Mouse (Mus musculus): ENCODE data around the gene Degs2. TPM values are rescaled to one million over a fixed set of nuclear protein-coding genes. Genes with fewer than 3 reads are reported as not detected.

The Degs2 gene
- polyA plus RNA-seq, 1 experiment from 2014 or later = 1.9 TPM

MicroRNAs encoded within 50 kb of the gene (microRNA counts, 519-probe panel; counts per million panel counts)
- microRNA mmu-miR-342-3p = 3,555 counts per million, percentile 84 among the panel's probes with 10 or more counts
- 1,616 counts per million, percentile 16 among the panel's probes with 10 or more counts for microRNA mmu-miR-342-5p

Small RNAs within 50 kb of the gene (microRNA-seq; reads per million reads assigned to microRNA genes)
- gene Gm23872 (ENCODE audit: borderline number of aligned reads) (not detected), gene Mir342 (ENCODE audit: borderline number of aligned reads) (3,142 reads per million, percentile 86 among the genes with 10 or more reads in this experiment)

Other genes starting within 250 kb of the Degs2 start
- 59.9 and 63.4 TPM in 2 replicates for gene Evl, start 147.6 kb downstream of the Degs2 start, polyA plus RNA-seq (2015; fragmentation: Nextera tagmentation; extraction: Ambion mirVana)
- gene Yy1, start 90.7 kb upstream of the Degs2 start, polyA plus RNA-seq (2015; fragmentation: Nextera tagmentation; extraction: Ambion mirVana) = 16.0 and 16.5 TPM in 2 replicates
- gene Slc25a29, start 133.6 kb upstream of the Degs2 start, polyA plus RNA-seq (2015; fragmentation: Nextera tagmentation; extraction: Ambion mirVana) = 11.3 and 11.7 TPM in 2 replicates
- 11.6 and 12.0 TPM in 2 replicates for gene Slc25a47, start 133.7 kb upstream of the Degs2 start, polyA plus RNA-seq (2015; fragmentation: Nextera tagmentation; extraction: Ambion mirVana)
- gene Wdr25, start 191.3 kb upstream of the Degs2 start, polyA plus RNA-seq (2015; fragmentation: Nextera tagmentation; extraction: Ambion mirVana) = 7.1 and 9.9 TPM in 2 replicates
- gene Wars, start 191.9 kb upstream of the Degs2 start, polyA plus RNA-seq (2015; fragmentation: Nextera tagmentation; extraction: Ambion mirVana) = 62.9 and 65.8 TPM in 2 replicates